In genomic region chr15:52458782-52459181, GRCm38 (mm10) we compare ENCODE assay signal across 8 mouse cellular contexts.
DNase-seq lines count a peak whose midpoint lies in the region; ATAC-seq lines count a peak whose summit lies in the region.

No protein-coding gene starts in this region.

- peak; percentile 91 for ATAC-seq in megakaryocyte-erythroid progenitor cell, adult 5-6 weeks (replicated peaks; ENCODE audit: low FRiP score, low TSS enrichment, poor library complexity, severe bottlenecking)
- ATAC-seq in monocyte, adult 5-6 weeks (replicated peaks; ENCODE audit: insufficient number of reproducible peaks, low FRiP score, low TSS enrichment, poor library complexity, severe bottlenecking) = no peak

- peak; percentile 83 for DNase-seq in R1 (ENCODE audit: low read depth, low spot score)
- DNase-seq in cerebellum, adult 9-11 months = peak; percentile 89
- DNase-seq in frontal cortex, postnatal 25 days (ENCODE audit: low spot score in 2 of 2) = peak; percentile 76 to 84
- DNase-seq in hindlimb bud, embryonic 11.5 days (ENCODE audit: extremely low spot score, low read depth, low spot score) = peak; percentile 71
- DNase-seq in left cerebral cortex, adult 18-20 months (ENCODE audit: low spot score in 2 of 2) = peak; percentile 85
- peak; percentile 66 for DNase-seq in right cerebral cortex, postnatal 36 days (ENCODE audit: low spot score in 2 of 2)
